Mouse (Mus musculus): ENCODE results near the gene Ext2.

- TF ChIP-seq CTCF (IDR thresholded peaks at IDR 0.05; ENCODE audit: control insufficient read depth, insufficient read depth, insufficient read length) (no peak), MYOG (IDR thresholded peaks at IDR 0.05; ENCODE audit: control insufficient read depth, extremely low read depth, insufficient read length) (no peak)
Measured at GRCm38 (mm10) chr2:93835596-93835995, 13.2 kb upstream of the Ext2 start.

All from C2C12 (cell line).